Mouse (Mus musculus): ENCODE data around the gene Olfr808.

The Olfr808 gene

DNA sequence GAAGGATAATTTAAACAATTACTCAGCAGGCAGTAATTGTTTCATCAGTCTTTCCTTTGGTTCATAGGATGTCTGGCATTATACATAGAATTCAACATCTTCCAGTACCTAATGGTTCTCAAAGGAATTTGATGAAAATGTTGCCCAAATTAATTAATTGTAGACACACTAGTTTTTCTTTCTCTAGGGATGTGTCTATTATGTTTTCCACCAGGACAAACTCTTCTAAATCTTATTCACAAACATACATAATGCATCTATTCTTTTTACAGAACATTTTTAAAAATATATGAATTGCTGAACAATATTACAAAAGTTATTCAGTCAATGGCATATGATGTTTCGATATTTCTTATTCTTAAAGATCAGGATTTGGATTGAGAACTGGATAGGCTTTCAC is at the start of gene Olfr808:
Gene Olfr808, plus strand, starts transcription at position 301 of the 400 bp plus-strand sequence.
- no peak for DNase-seq

DNA sequence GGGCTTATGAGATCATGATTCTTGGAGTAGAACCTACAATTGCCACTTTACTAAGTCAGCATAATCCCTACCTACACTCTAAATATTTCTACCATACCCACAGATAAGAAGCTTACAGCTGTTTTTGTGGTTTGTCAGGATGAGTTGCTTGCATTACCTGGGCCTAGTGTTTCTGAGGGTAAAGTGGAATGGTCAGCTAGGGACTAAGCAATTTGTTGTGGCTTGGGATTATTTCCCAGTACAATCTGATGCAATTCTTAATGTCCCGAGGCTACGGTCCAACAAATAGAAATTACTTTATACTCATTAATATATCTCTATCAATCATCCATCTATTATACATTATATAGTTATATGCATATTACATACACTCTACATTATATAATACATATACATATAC is 36.0 kb upstream of the Olfr808 start, which contains the start of gene Olfr805:
Gene Olfr805, minus strand, starts transcription at position 101 of the 400 bp plus-strand sequence.
- no peak for DNase-seq

DNA sequence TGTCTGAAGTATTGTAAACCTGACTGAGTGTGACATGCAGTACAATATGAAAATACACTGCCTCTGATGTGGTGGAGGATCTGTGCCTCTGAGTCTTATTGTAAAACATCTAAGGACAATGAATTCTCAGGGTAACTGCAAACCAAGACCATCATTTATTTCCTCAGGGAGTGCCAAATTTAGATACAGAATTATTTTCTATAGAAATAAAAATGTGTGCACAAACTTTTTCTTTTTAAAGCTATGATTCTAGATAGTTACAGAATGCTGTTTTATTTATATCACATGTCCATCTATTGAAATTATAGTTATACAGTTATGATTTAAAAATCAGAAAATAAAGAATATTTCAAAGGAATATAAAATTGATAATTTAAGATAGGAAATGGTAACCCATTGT is 23.5 kb upstream of the Olfr808 start, which contains the start of gene Olfr806:
Gene Olfr806, minus strand, starts transcription at position 101 of the 400 bp plus-strand sequence.
- DNase-seq: no peak

DNA sequence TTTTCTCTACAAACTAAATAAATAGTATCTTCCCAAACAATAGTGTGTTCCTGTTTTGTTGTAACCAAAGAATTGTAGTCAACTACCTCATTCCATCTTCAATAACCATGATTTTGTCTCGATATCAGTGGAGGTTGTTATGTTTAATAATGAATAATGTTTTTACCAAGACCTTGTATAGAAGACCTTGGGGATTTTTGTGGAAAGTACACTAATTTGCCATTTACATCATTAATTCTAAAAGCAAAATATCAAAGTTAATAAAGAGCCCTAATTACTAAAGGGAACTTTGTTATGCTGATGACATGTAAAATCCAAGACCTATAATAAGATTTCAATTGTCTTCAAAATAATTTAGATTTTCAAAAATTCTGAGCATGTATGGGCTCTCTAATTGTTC is 7.6 kb upstream of the Olfr808 start, which contains the start of gene Olfr807:
Gene Olfr807, minus strand, starts transcription at position 101 of the 400 bp plus-strand sequence.
- DNase-seq: no peak

DNA sequence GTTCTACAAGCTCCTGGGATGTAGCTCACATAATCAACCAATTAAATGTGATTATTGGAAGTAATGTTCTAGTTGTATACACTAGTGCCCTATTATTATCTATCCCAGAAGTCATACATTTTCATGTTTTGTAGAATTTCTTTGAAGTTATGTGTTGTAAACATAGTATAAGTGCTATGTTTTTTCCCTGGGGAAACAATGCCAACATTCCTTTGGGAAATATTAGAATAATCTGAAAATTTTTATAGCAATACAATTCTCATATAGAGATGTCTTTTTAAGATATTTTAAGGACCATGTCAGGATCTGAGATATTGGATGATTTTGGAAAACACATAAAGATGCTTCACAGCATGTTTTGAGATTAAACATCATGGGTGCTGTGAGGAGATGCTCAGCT is 9.1 kb downstream of the Olfr808 start, which contains the start of gene Olfr809:
Gene Olfr809, plus strand, starts transcription at position 301 of the 400 bp plus-strand sequence.
- DNase-seq: no peak

DNA sequence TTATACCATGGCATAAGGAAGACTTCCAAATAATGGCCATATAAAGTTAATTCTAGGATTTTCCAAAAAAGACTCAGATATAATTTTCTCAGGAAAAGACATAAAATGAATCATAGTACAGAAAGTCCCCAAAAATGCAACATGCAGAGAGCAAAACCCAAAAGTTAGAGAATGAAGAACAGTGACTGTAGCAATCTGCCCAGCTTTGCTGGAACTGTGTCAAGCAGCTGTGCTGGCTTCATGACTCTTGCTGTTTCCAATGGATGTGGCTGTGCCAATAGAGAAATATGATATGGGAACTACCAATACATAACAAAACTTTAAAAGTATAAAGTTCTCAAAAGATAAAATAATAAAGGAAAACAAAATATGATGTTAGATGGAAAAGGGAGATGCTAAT is 12.8 kb downstream of the Olfr808 start:
- no peak for DNase-seq

DNA sequence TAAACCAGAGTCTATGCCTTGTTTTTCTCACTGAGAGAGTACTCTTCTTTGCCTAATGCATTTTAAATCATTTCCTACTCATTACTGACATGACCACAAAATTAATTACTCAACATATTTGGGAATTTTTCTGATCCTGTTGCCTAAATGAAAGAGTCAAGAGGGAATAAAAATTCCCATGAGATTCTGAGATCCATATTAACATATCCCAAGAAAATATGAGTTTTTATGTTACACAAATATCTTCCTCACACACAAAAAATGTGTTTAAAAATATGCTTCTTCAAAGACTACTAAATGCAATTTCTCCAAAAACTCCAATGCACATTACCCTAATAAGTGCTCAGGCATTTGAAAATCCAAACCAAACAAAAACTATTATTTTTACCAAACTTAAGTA is 29.5 kb downstream of the Olfr808 start, which contains the start of gene Olfr810:
Gene Olfr810, minus strand, starts transcription at position 101 of the 400 bp plus-strand sequence.
- no peak for DNase-seq

DNA sequence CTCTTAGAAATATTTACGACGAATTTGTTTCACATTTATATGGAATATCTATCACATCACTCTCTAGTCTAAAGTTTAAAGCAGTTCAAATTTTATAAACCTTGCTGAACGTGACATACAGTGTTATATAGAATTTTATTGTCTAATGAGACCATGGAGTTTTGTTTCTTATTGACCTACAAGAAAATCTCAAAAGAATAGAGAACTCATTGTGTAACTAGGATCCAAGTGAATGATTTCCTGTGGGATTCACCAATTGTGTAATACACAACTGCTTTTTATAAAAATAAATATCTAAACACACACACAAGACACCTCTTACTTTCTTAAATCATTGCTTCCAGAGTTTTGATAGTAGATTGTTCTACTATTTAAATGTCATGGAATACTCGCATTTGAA is 39.0 kb downstream of the Olfr808 start, which contains the start of gene Olfr811:
Gene Olfr811, minus strand, starts transcription at position 101 of the 400 bp plus-strand sequence.
- no peak for DNase-seq

All from cerebellum, adult 9-11 months (tissue).